Comparison of ENCODE assay signal across 11 mouse cellular contexts in genomic region chr5:101441782-101442181, GRCm38 (mm10).
DNase-seq lines count a peak whose midpoint lies in the region; ATAC-seq and TF ChIP-seq lines count a peak whose summit lies in the region.
"Had no signal": no experiment of that assay in that cellular context is flagged by ENCODE, and none has a peak within 500 bp of the region (broad histone marks: within the 10 kb centered on the region; RNA-seq: fewer than 3 reads in every experiment).

No protein-coding gene starts in this region.

- no peak overlapping the region for H3K4me2 ChIP-seq in hindbrain, embryonic 11.5 days (replicated peaks; ENCODE audit: low read depth, low read length)
- H3K4me2 ChIP-seq in hindbrain, embryonic 12.5 days (replicated peaks), result no peak overlapping the region
- no peak overlapping the region for H3K4me2 ChIP-seq in lung, postnatal 0 days (replicated peaks; ENCODE audit: low read depth, low read length)
- H3K4me2 ChIP-seq: forebrain, embryonic 13.5 days; neural tube, embryonic 12.5 days had no signal

- TF ChIP-seq CTCF in lung, postnatal 0 days (IDR thresholded peaks at IDR 0.05), result peak; percentile 39

- H3K27me3 ChIP-seq in hindbrain, embryonic 11.5 days (ENCODE audit: control insufficient read depth, insufficient read depth, low read length), result no peaks in the 10 kb centered on the region; the same call in 1 of the 2 replicates
- peaks cover 24% of the 10 kb centered on the region for H3K27me3 ChIP-seq in hindbrain, embryonic 12.5 days
- H3K27me3 ChIP-seq in lung, postnatal 0 days (replicated peaks; ENCODE audit: insufficient read depth, low read length), result no peaks in the 10 kb centered on the region
- H3K27me3 ChIP-seq: forebrain, embryonic 13.5 days; neural tube, embryonic 12.5 days had no signal

- DNase-seq in hindbrain, embryonic 11.5 days (ENCODE audit: low spot score), result peak; percentile 33
- peak; percentile 11 for DNase-seq in lung, postnatal 0 days (ENCODE audit: low spot score)
- DNase-seq in lung, postnatal 25 days (ENCODE audit: low spot score), result no peak
- peak; percentile 34 for DNase-seq in R1 (ENCODE audit: low read depth, low spot score)
- DNase-seq in spleen, postnatal 14 days (ENCODE audit: low spot score in 2 of 2), result no peak
- DNase-seq: kidney, adult 18-20 months; thymus, postnatal 14 days had no signal

- no peak overlapping the region for H3K4me3 ChIP-seq in hindbrain, embryonic 11.5 days (ENCODE audit: low read depth, low read length)
- no peak overlapping the region for H3K4me3 ChIP-seq in hindbrain, embryonic 12.5 days
- no peak overlapping the region for H3K4me3 ChIP-seq in lung, postnatal 0 days (ENCODE audit: low read depth, low read length)
- H3K4me3 ChIP-seq: forebrain, embryonic 13.5 days; neural tube, embryonic 12.5 days had no signal

- H3K9ac ChIP-seq in hindbrain, embryonic 11.5 days (ENCODE audit: low read depth, low read length), result no peak overlapping the region
- H3K9ac ChIP-seq in hindbrain, embryonic 12.5 days, result no peak overlapping the region
- H3K9ac ChIP-seq in lung, postnatal 0 days (replicated peaks; ENCODE audit: low read depth), result no peak overlapping the region
- H3K9ac ChIP-seq: forebrain, embryonic 13.5 days; neural tube, embryonic 12.5 days had no signal

- no peaks in the 10 kb centered on the region for H3K36me3 ChIP-seq in hindbrain, embryonic 11.5 days (ENCODE audit: control insufficient read depth, insufficient read depth, low read length)
- H3K36me3 ChIP-seq in hindbrain, embryonic 12.5 days, result no peaks in the 10 kb centered on the region
- H3K36me3 ChIP-seq in lung, postnatal 0 days (ENCODE audit: insufficient read depth, low read length), result no peaks in the 10 kb centered on the region
- H3K36me3 ChIP-seq: neural tube, embryonic 12.5 days had no signal

- no peaks in the 10 kb centered on the region for H3K9me3 ChIP-seq in hindbrain, embryonic 11.5 days (ENCODE audit: control insufficient read depth, low read length)
- H3K9me3 ChIP-seq in hindbrain, embryonic 12.5 days (replicated peaks), result no peaks in the 10 kb centered on the region
- H3K9me3 ChIP-seq in lung, postnatal 0 days (ENCODE audit: low read length), result no peaks in the 10 kb centered on the region
- H3K9me3 ChIP-seq: forebrain, embryonic 13.5 days; neural tube, embryonic 12.5 days had no signal

- TF ChIP-seq EP300 in lung, postnatal 0 days (IDR thresholded peaks at IDR 0.05), result no peak

- 85% methylated on average over 1 of the region's 1 CpGs for WGBS in hindbrain, embryonic 11.5 days
- WGBS in hindbrain, embryonic 12.5 days, result 81% methylated on average over 1 of the region's 1 CpGs
- 68% methylated on average over 1 of the region's 1 CpGs for WGBS in lung, postnatal 0 days

- H3K27ac ChIP-seq in hindbrain, embryonic 11.5 days (ENCODE audit: low read depth, low read length), result no peak overlapping the region
- H3K27ac ChIP-seq in hindbrain, embryonic 12.5 days, result no peak overlapping the region
- no peak overlapping the region for H3K27ac ChIP-seq in lung, postnatal 0 days (ENCODE audit: low read length)
- H3K27ac ChIP-seq: forebrain, embryonic 13.5 days; neural tube, embryonic 12.5 days had no signal

- no peaks in the 10 kb centered on the region for H3K4me1 ChIP-seq in hindbrain, embryonic 11.5 days (replicated peaks; ENCODE audit: control insufficient read depth, insufficient read depth, low read length)
- no peaks in the 10 kb centered on the region for H3K4me1 ChIP-seq in hindbrain, embryonic 12.5 days
- no peaks in the 10 kb centered on the region for H3K4me1 ChIP-seq in lung, postnatal 0 days (ENCODE audit: insufficient read depth, low read depth, low read length)
- H3K4me1 ChIP-seq: neural tube, embryonic 12.5 days had no signal

- ATAC-seq in hindbrain, embryonic 11.5 days (ENCODE audit: low FRiP score), result no peak
- no peak for ATAC-seq in hindbrain, embryonic 12.5 days (ENCODE audit: low FRiP score)
- ATAC-seq in lung, postnatal 0 days, result no peak
- ATAC-seq in megakaryocyte progenitor cell, adult 5-6 weeks (replicated peaks; ENCODE audit: poor library complexity), result peak; percentile 37; the same call in 1 of the 2 replicates
- ATAC-seq: forebrain, embryonic 13.5 days had no signal

Comparison
In these comparisons a context has a peak if more than half of its experiments do, and no peak if none do; other contexts are left out.
1. DNase-seq: peak in hindbrain, embryonic 11.5 days (single experiment), lung, postnatal 0 days (single experiment) and R1 (single experiment); none in lung, postnatal 25 days (single experiment) and spleen, postnatal 14 days (0 of 2).